In genomic region chr6:34988081-34988761, GRCm38 (mm10) we compare ENCODE assay signal across 8 mouse cellular contexts. TPM values are rescaled to one million over a fixed set of nuclear protein-coding genes. Genes with fewer than 3 reads are reported as not detected.
DNase-seq lines count a peak whose midpoint lies in the region; ATAC-seq lines count a peak whose summit lies in the region.

Slc23a4 (minus strand) TSS chr6:34988404.

- no peaks in the 10 kb centered on the region for H3K9me3 ChIP-seq in lung, embryonic 16.5 days (ENCODE audit: control insufficient read depth, low read length)

- H3K4me3 ChIP-seq in lung, embryonic 16.5 days (ENCODE audit: low read length): no peak within 1 kb of the TSS

- no peak for DNase-seq in lung, postnatal 10 days
- peak; percentile 41 for DNase-seq in testis, postnatal 10 days (ENCODE audit: low spot score)
- no peak for DNase-seq in left cerebral cortex, adult 11 months (ENCODE audit: low spot score)
- DNase-seq in adrenal gland, adult 18-20 months (ENCODE audit: low spot score in 2 of 2): no peak
- no peak for DNase-seq in layer of hippocampus, adult 11-12 months (ENCODE audit: low spot score)

- H3K4me2 ChIP-seq in lung, embryonic 16.5 days (ENCODE audit: low read depth, low read length): peak within 1 kb of the TSS; percentile 37; the same call in 1 of the 2 replicates

- no peaks in the 10 kb centered on the region for H3K36me3 ChIP-seq in lung, embryonic 16.5 days (ENCODE audit: control insufficient read depth, insufficient read depth, low read length)

- H3K4me1 ChIP-seq in lung, embryonic 16.5 days (replicated peaks; ENCODE audit: control insufficient read depth, insufficient read depth, low read length): peaks cover 10% of the 10 kb centered on the region

- peak; percentile 60 for ATAC-seq in lung, embryonic 16.5 days (ENCODE audit: low read depth)
- peak; percentile 40 to 68 for ATAC-seq in hematopoietic stem cell, adult 5-6 weeks (replicated peaks in 1 of 2; ENCODE audit: insufficient read depth in 1 of 2, low FRiP score in 2 of 2, low TSS enrichment in 1 of 2, low read depth in 1 of 2, poor library complexity in 2 of 2, severe bottlenecking in 2 of 2)
- ATAC-seq in megakaryocyte, adult 5-6 weeks (ENCODE audit: poor library complexity, severe bottlenecking): 0 out of 2 replicates have a peak, but pooled peaks have one; percentile 21

- H3K27me3 ChIP-seq in lung, embryonic 16.5 days (ENCODE audit: control insufficient read depth, insufficient read depth, low read depth, low read length): no peaks in the 10 kb centered on the region

- H3K27ac ChIP-seq in lung, embryonic 16.5 days (ENCODE audit: low read length): peak within 1 kb of the TSS; percentile 36; the same call in 1 of the 2 replicates

- H3K9ac ChIP-seq in lung, embryonic 16.5 days (ENCODE audit: low read length): no peak within 1 kb of the TSS; the same call in 1 of the 2 replicates

- WGBS in lung, embryonic 16.5 days: 8% methylated on average over 20 of the region's 20 CpGs

RNA-seq across cellular contexts. Expression of gene Slc23a4, which starts in this region (rescaled TPM):
- polyA plus RNA-seq in lung, embryonic 16.5 days (2015; fragmentation: Nextera tagmentation; extraction: Ambion mirVana): 0.70 and 0.80 TPM in 2 replicates
- 0.35 and 1.4 TPM in 2 replicates for total RNA-seq in hematopoietic stem cell, adult 5-6 weeks (2017)
- total RNA-seq in megakaryocyte, adult 5-6 weeks (2015): 0.36 TPM in 1 of 2 replicates, not detected in the other
- 0.11 and 0.73 TPM in 2 replicates for total RNA-seq in megakaryocyte, adult 5-6 weeks (2017)
- total RNA-seq in adrenal gland, adult 18-20 months (2021): under 1 TPM; 0.13 to 0.45 TPM

Comparison
In these comparisons a context has a peak if more than half of its experiments do, and no peak if none do; other contexts are left out.
1. Peak in ATAC-seq, H3K27ac ChIP-seq and H3K4me2 ChIP-seq in lung, embryonic 16.5 days; RNA of the gene not detected or under 1 TPM.
2. Peak in ATAC-seq in megakaryocyte, adult 5-6 weeks; RNA of the gene not detected or under 1 TPM.